Mouse (Mus musculus): ENCODE measurements at regions not wholly inside any gene's neighbourhood (a gene's known extent, or its start where the extent isn't known, plus 50 kb on each side); places are given as distances from the start of the nearest gene placed in this dataset.

DNA sequence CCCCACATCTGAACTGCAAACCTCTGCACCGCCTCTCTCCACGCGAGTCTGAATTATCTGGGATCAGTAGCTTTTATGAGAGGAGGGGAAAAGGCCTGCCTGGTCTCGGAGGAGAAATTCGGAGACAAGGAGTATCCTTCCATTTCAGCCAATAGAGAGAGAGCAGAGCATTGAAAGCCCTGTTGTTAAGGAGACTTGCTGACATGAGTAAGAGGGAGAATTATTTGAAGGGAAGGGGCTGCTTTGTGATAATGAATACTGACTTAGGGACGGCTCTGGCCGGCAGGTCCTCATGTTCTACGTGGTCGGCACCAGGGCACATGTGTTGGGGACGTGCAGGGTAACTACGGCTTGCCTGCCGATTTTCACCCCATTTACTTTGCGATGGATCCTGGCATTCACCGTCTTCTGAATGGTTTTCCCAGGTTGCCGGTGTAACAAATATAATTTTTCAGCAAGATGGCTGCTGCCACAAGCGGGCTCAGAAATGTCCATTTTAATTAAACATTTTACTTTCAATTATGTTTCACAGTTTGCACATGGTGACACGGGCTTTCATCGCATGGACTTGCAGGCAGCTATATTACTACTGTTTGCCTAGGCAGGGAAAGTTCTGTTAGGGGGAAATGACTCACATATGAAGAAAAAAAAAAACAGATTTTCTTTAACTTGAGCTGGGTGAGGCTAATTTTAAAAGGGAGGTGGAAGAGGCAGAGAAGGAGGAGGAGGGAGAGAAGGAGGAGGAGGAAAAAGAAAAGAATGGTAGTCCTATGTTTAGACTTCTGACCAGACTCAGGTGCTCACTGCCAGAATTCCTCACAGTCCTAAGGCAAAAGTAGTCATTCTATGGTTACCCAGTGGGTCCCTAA, 744.3 kb upstream of the Arrdc4 start:
- Histone ChIP-seq H3K9ac (replicated peaks; ENCODE audit: low read depth, low read length) (no peak overlapping the region), H3K4me3 (ENCODE audit: low read depth, low read length) (no peak overlapping the region), H3K9me3 (ENCODE audit: control insufficient read depth, low read depth, low read length) (no peaks in the 10 kb centered on the region), H3K27me3 (ENCODE audit: control insufficient read depth, insufficient read depth, low read length) (no peaks in the 10 kb centered on the region), H3K27ac (ENCODE audit: low read length) (no peak overlapping the region), H3K4me2 (replicated peaks; ENCODE audit: low read depth, low read length) (no peak overlapping the region), H3K4me1 (ENCODE audit: control insufficient read depth, insufficient read depth, low read length) (peaks cover 5% of the 10 kb centered on the region; the same call in 1 of the 2 replicates), H3K36me3 (ENCODE audit: control insufficient read depth, insufficient read depth, low read length) (no peaks in the 10 kb centered on the region)
- 62% methylated on average over 18 of the region's 18 CpGs for WGBS
- no peak for ATAC-seq (ENCODE audit: insufficient number of reproducible peaks, insufficient read depth, low FRiP score, low read depth)

DNA sequence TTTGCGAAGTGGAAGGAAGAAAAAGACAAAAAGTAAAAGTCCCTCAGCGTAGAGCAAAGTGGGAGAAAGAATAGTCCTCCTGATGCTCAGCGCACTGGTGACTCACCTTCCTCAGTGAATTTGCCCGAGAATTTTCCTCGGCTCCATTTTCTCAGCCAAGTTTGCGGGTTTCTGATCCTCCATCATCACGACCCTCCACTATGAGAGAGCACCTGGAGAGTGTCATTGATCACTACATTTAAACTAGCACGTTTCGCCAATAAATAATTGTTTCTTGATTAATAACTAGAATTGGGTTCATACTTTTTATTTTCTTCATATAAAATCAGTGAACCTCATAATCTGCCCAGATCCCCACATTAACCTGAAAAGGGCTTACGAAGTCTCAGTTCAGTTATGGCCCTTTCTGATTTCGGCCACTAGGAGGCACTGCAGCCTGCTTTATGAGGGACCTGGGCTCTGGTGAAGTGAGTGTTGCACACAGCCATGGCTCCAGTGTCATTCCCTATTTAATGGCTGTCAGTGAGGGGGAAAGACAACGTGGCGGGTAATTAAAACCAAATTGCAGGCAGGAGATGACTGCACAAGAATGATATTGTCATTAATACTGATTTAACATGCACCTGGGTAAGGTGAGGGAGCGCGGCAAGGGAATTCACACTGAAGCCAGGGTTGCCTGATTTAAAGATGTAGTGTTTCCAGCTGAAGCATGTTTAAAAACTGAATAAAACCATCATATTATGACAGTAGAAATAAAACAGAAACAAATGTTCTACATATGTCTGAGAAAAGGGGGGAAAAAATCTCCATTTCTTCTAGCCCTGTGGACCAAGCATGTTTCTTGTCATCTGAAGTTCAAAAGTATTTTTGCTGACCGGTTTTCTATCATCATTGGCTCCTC, 741.8 kb upstream of the Arrdc4 start:
- no peaks in the 10 kb centered on the region for H3K36me3 ChIP-seq (ENCODE audit: control insufficient read depth, insufficient read depth, low read length)
- peaks cover 5% of the 10 kb centered on the region; the same call in 1 of the 2 replicates for H3K4me1 ChIP-seq (ENCODE audit: control insufficient read depth, insufficient read depth, low read length)
- no peak overlapping the region for H3K27ac ChIP-seq (ENCODE audit: low read length)
- no peak overlapping the region for H3K9ac ChIP-seq (replicated peaks; ENCODE audit: low read depth, low read length)
- ATAC-seq (ENCODE audit: insufficient number of reproducible peaks, insufficient read depth, low FRiP score, low read depth), result peak; percentile 85; the same call in 1 of the 2 replicates
- H3K9me3 ChIP-seq (ENCODE audit: control insufficient read depth, low read depth, low read length), result no peaks in the 10 kb centered on the region
- peak overlapping the region; percentile 16; the same call in 1 of the 2 replicates for H3K4me2 ChIP-seq (replicated peaks; ENCODE audit: low read depth, low read length)
- no peak overlapping the region for H3K4me3 ChIP-seq (ENCODE audit: low read depth, low read length)
- 23% methylated on average over 16 of the region's 16 CpGs for WGBS
- no peaks in the 10 kb centered on the region for H3K27me3 ChIP-seq (ENCODE audit: control insufficient read depth, insufficient read depth, low read length)

DNA sequence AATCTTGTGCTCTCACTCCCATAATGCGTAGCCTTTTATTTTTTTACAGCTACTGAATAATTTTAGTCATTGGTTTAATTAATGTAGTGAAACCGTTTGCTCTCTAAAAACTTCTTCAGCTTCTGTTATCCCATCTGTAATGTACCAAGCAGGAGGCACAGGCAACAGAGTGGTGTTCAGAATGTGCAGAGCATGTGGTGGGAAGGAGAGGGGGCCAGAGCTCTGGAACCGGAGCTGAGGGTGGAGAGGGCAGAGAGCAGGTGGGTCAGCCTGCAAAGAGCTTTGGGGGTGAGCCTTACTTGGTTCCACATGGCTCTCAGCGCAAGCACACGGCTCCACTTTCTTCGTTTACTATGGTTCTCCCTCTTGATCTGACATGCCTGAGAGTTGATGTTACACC, 739.6 kb upstream of the Arrdc4 start:
- H3K36me3 ChIP-seq (ENCODE audit: control insufficient read depth, insufficient read depth, low read length), result no peaks in the 10 kb centered on the region
- WGBS, result 60% methylated on average over 6 of the region's 6 CpGs

DNA sequence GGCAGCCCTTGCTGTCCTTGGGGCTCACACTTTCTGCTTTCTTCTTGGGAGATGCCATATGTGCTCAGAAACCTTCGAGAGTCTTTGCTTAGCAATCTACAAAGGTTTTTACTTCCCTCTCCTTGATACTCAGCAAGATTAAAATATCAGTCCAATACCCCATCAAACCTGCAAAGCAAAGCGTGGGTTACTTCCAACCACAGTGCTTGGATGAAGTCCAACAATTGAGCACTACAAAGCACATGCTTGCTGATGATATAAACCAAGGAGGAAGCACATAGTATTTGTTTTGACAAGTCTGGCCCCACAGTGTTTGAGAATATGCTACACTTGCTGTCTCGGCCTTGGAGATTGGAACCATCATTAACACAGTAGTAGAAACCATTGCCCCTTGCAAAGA, 738.1 kb upstream of the Arrdc4 start:
- H3K4me2 ChIP-seq (replicated peaks; ENCODE audit: low read depth, low read length), result no peak overlapping the region
- H3K4me1 ChIP-seq (ENCODE audit: control insufficient read depth, insufficient read depth, low read length), result no peaks in the 10 kb centered on the region
- H3K9me3 ChIP-seq (ENCODE audit: control insufficient read depth, low read depth, low read length), result no peaks in the 10 kb centered on the region
- no peak overlapping the region for H3K27ac ChIP-seq (ENCODE audit: low read length)
- no peaks in the 10 kb centered on the region for H3K27me3 ChIP-seq (ENCODE audit: control insufficient read depth, insufficient read depth, low read length)
- H3K36me3 ChIP-seq (ENCODE audit: control insufficient read depth, insufficient read depth, low read length), result no peaks in the 10 kb centered on the region
- 43% methylated on average over 3 of the region's 3 CpGs for WGBS
- no peak overlapping the region for H3K9ac ChIP-seq (replicated peaks; ENCODE audit: low read depth, low read length)
- no peak for ATAC-seq (ENCODE audit: insufficient number of reproducible peaks, insufficient read depth, low FRiP score, low read depth)
- H3K4me3 ChIP-seq (ENCODE audit: low read depth, low read length), result no peak overlapping the region

More for the DNA sequence above, 739.6 kb upstream of the Arrdc4 start:
- Histone ChIP-seq H3K4me1 (ENCODE audit: control insufficient read depth, insufficient read depth, low read length) (peaks cover 5% of the 10 kb centered on the region; the same call in 1 of the 2 replicates), H3K9ac (replicated peaks; ENCODE audit: low read depth, low read length) (no peak overlapping the region), H3K4me2 (replicated peaks; ENCODE audit: low read depth, low read length) (no peak overlapping the region), H3K4me3 (ENCODE audit: low read depth, low read length) (no peak overlapping the region), H3K27ac (ENCODE audit: low read length) (no peak overlapping the region), H3K9me3 (ENCODE audit: control insufficient read depth, low read depth, low read length) (no peaks in the 10 kb centered on the region), H3K27me3 (ENCODE audit: control insufficient read depth, insufficient read depth, low read length) (no peaks in the 10 kb centered on the region)
- no peak for ATAC-seq (ENCODE audit: insufficient number of reproducible peaks, insufficient read depth, low FRiP score, low read depth)

DNA sequence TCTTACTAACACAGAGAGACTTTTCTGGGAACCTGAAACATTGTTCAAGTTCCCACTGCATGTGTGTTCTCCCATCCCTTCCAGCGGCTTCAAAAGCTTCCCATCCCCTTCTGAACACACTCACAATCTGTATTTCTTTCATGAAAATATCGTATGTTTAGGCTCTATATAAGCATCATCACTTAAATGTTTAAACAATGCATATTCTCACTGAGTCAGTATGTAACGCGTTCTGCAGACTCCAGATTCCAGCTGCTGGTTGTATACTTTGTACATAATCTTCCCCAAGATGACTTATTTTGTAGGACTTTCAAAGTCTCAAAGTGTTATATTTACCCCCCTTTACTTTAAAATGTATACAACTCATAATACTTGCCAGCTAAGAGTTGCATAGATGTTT, 735.5 kb upstream of the Arrdc4 start:
- ATAC-seq (ENCODE audit: insufficient number of reproducible peaks, insufficient read depth, low FRiP score, low read depth), result no peak
- no peaks in the 10 kb centered on the region for H3K36me3 ChIP-seq (ENCODE audit: control insufficient read depth, insufficient read depth, low read length)
- H3K4me1 ChIP-seq (ENCODE audit: control insufficient read depth, insufficient read depth, low read length), result no peaks in the 10 kb centered on the region
- no peak overlapping the region for H3K4me3 ChIP-seq (ENCODE audit: low read depth, low read length)
- peak overlapping the region; percentile 44; the same call in 1 of the 2 replicates for H3K27ac ChIP-seq (ENCODE audit: low read length)
- H3K9me3 ChIP-seq (ENCODE audit: control insufficient read depth, low read depth, low read length), result no peaks in the 10 kb centered on the region
- no peak overlapping the region for H3K4me2 ChIP-seq (replicated peaks; ENCODE audit: low read depth, low read length)
- 50% methylated on average over 4 of the region's 4 CpGs for WGBS
- no peaks in the 10 kb centered on the region for H3K27me3 ChIP-seq (ENCODE audit: control insufficient read depth, insufficient read depth, low read length)
- H3K9ac ChIP-seq (replicated peaks; ENCODE audit: low read depth, low read length), result no peak overlapping the region
